Mouse (Mus musculus) embryonic fibroblast, embryonic 13.5 days (primary cell): ENCODE results near the gene Vwa8. TPM values are rescaled to one million over a fixed set of nuclear protein-coding genes. Genes with fewer than 3 reads are reported as not detected.

Experiments
- H3K27ac ChIP-seq: 2 replicates; pipeline ENCODE4 v1.5.1; 2012; ENCODE audit warnings: low read length, control low read depth, inconsistent platforms; ENCODE audit not compliant: insufficient read depth
- H3K4me1 ChIP-seq: 2 replicates; pipeline ENCODE4 v1.6.1; 2011; ENCODE audit warnings: low read length; ENCODE audit not compliant: control insufficient read depth, insufficient read depth
- H3K4me3 ChIP-seq: 2 replicates; pipeline ENCODE4 v1.5.1; 2011; ENCODE audit warnings: mild to moderate bottlenecking, control low read depth, low read length; ENCODE audit not compliant: insufficient read depth
- CTCF ChIP-seq: IDR thresholded peaks from 2 replicates; pipeline ENCODE4 v1.5.1; 2011; ENCODE audit warnings: mild to moderate bottlenecking, control low read depth, low read length, moderate library complexity, borderline replicate concordance; ENCODE audit not compliant: insufficient read depth
- POLR2A ChIP-seq: IDR thresholded peaks from 2 replicates; pipeline ENCODE4 v1.6.1; 2011; ENCODE audit warnings: low read depth, mild to moderate bottlenecking, control low read depth, low read length, moderate library complexity
- polyA plus RNA-seq: library from polyadenylated mRNA; stranded (reverse); fragments of >200 nt; gene quantifications from 2 replicates; pipeline ENCODE4 v1.2.4, GENCODE M21; 2011; ENCODE audit warnings: low read depth; ENCODE audit not compliant: missing spikeins, insufficient read length

Gene Vwa8
- polyA plus RNA-seq, 1 experiment = 20.1 TPM

DNA sequence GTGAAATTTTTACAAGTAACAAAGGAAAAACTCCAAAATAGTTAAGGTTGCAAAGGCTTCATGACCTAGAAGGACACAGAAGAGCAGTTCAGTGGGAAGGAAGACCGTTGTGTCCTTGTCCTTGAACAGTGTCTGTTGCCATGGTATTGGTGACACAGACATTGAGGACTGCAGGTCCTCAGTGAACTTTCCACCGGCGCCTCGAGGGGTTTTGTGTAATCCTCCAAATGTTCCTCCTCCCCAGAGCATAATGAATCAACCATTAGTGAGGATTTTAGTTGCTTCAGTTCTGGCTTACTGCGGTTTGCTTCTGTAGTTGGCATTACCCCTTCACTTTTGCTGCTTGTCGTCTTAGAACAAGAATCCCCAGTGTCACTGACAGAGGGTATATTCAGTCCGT, 172.9 kb downstream of the Vwa8 start:
- no peaks in the 10 kb centered on the region for H3K4me1 ChIP-seq
- no peak overlapping the region for H3K27ac ChIP-seq
- no peak overlapping the region for H3K4me3 ChIP-seq
- TF ChIP-seq CTCF (no peak), POLR2A (no peak)

GRCm38 (mm10) chr14:79028996-79029575, 180.2 kb downstream of the Vwa8 start:
- Histone ChIP-seq H3K4me3 (no peak overlapping the region), H3K27ac (no peak overlapping the region), H3K4me1 (no peaks in the 10 kb centered on the region)
- no peak for TF ChIP-seq CTCF
- TF ChIP-seq POLR2A = no peak

DNA sequence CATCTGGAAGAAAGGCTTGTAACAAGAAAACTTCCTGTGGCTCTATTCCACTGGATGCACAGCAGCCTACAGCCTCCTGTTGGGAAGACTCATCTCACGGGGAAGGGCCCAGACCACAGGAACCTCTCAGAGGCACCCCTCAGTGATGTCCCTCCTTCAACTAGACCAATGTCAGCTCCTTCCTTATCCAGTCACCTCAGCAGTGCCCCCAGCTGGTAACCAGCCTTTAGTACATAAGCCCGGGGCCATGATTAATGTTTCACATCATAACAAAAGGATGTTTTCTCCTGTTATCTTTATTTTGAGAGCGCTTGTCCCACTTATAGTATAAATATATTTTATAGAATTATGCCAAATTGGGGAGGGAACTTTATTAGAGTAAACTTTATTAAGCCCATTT, 181.9 kb downstream of the Vwa8 start:
- no peaks in the 10 kb centered on the region for H3K4me1 ChIP-seq
- no peak overlapping the region for H3K4me3 ChIP-seq
- no peak overlapping the region for H3K27ac ChIP-seq
- TF ChIP-seq CTCF (no peak), POLR2A (no peak)

GRCm38 (mm10) chr14:79031230-79031740, 182.4 kb downstream of the Vwa8 start:
- no peaks in the 10 kb centered on the region for H3K4me1 ChIP-seq
- TF ChIP-seq POLR2A = no peak
- TF ChIP-seq CTCF = no peak
- H3K27ac ChIP-seq = no peak overlapping the region
- no peak overlapping the region for H3K4me3 ChIP-seq

DNA sequence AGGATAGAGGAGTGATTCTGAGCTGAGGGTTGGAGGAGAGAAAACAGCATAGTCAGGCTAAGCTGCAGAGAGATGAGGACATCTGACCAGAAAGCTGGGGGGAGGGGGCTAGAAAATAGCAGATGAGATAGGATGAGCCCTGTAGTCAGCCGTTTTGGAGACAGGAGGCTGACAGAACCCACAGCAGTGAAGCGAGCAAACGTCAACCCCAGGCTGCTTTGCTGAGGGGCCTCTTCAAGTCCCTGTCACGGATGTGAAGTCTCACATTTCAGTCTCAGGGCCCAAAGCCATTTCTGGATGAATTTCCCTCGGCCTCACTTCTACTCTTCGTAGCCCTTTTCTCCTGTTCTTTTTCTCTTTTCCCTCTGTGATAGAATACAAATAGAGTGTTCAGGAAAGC, 184.5 kb downstream of the Vwa8 start:
- H3K4me3 ChIP-seq = no peak overlapping the region
- no peak overlapping the region for H3K27ac ChIP-seq
- TF ChIP-seq CTCF = no peak
- TF ChIP-seq POLR2A = no peak
- H3K4me1 ChIP-seq = no peaks in the 10 kb centered on the region

DNA sequence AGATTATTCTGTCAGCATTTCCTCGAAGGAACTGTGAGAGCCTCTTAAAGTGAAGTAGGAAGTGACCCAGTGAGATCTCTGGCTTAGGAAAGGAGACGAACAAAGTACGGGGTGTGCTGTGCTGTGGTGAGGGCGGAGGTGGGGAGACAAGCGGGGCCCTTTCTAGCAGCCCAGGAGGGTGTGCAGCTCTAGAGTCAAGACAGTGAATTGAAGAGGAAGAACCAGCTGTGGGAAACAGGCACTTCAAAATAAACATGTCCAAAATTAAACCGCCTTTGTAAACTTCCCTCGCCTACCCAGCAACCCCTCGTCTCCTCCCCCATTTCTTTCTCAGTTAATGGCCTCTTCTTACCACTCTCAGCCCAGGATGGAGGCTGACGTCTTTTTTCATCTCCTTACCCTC, 185.7 kb downstream of the Vwa8 start:
- Histone ChIP-seq H3K27ac (no peak overlapping the region), H3K4me3 (no peak overlapping the region), H3K4me1 (no peaks in the 10 kb centered on the region)
- TF ChIP-seq POLR2A (no peak), CTCF (no peak)

DNA sequence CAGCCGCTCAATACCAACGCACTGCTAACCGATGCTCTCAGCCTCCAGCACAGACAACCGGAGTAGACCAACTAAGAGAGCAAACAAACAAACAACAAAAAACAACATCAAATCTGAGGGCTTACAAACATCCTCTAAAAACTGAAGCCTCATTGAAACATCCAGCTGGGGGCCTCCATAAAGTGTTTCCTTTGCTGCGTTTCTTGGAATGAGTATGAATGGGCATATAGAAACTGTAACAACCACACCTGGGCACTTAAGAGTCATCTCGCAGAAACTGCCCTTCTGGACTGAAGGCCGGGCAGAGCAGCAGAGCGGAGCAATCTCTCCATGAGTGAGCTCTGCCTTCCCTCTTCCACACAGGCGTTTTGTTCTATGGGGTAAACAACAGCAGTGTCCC, 186.7 kb downstream of the Vwa8 start:
- no peak overlapping the region for H3K27ac ChIP-seq
- H3K4me3 ChIP-seq = no peak overlapping the region

GRCm38 (mm10) chr14:79047186-79047585, 198.3 kb downstream of the Vwa8 start:
- TF ChIP-seq CTCF = no peak
- no peaks in the 10 kb centered on the region for H3K4me1 ChIP-seq
- H3K4me3 ChIP-seq = no peak overlapping the region

More for the DNA sequence above, 186.7 kb downstream of the Vwa8 start:
- H3K4me1 ChIP-seq = no peaks in the 10 kb centered on the region
- TF ChIP-seq POLR2A (no peak), CTCF (no peak)

GRCm38 (mm10) chr14:79047956-79048355, 199.1 kb downstream of the Vwa8 start:
- no peaks in the 10 kb centered on the region for H3K4me1 ChIP-seq
- TF ChIP-seq CTCF (no peak), POLR2A (no peak)
- H3K4me3 ChIP-seq = no peak overlapping the region
- H3K27ac ChIP-seq = no peak overlapping the region

More at GRCm38 (mm10) chr14:79047186-79047585, 198.3 kb downstream of the Vwa8 start:
- H3K27ac ChIP-seq = no peak overlapping the region

GRCm38 (mm10) chr14:79049544-79049943, 200.7 kb downstream of the Vwa8 start:
- no peak for TF ChIP-seq POLR2A
- no peak for TF ChIP-seq CTCF
- no peak overlapping the region for H3K27ac ChIP-seq

GRCm38 (mm10) chr14:79065636-79066035, 216.8 kb downstream of the Vwa8 start:
- TF ChIP-seq CTCF = no peak
- no peak for TF ChIP-seq POLR2A
- Histone ChIP-seq H3K27ac (no peak overlapping the region; the same call in 1 of the 2 replicates), H3K4me3 (no peak overlapping the region), H3K4me1 (peaks cover 14% of the 10 kb centered on the region)

More at GRCm38 (mm10) chr14:79049544-79049943, 200.7 kb downstream of the Vwa8 start:
- Histone ChIP-seq H3K4me1 (no peaks in the 10 kb centered on the region), H3K4me3 (no peak overlapping the region)

- Histone ChIP-seq H3K4me3 (no peak overlapping the region), H3K27ac (no peak overlapping the region), H3K4me1 (peaks cover 8% of the 10 kb centered on the region)
- TF ChIP-seq CTCF = no peak
Measured at GRCm38 (mm10) chr14:79069515-79069914, 220.7 kb downstream of the Vwa8 start.
